Mouse (Mus musculus) heart, adult 18-20 months (tissue): ENCODE data around the gene Slc6a11. TPM values are rescaled to one million over a fixed set of nuclear protein-coding genes. Genes with fewer than 3 reads are reported as not detected.

Experiments
- DNase-seq, 2 experiments: peaks; one replicate each; pipeline ENCODE4 v3.0.0; 2021 to 2022; ENCODE audit warnings: mixed read lengths in 1 of 2
- total RNA-seq, 2 experiments: library from RNA; stranded (reverse); gene quantifications; 2 replicates each; pipeline ENCODE4 v1.2.3; 2021

Gene Slc6a11
- total RNA-seq, 2 experiments from 2014 or later = not detected

GRCm38 (mm10) chr6:114267979-114268378, 136.9 kb downstream of the Slc6a11 start:
- DNase-seq = no peak

GRCm38 (mm10) chr6:114269589-114269988, 138.5 kb downstream of the Slc6a11 start:
- DNase-seq = no peak

- DNase-seq = no peak
Observed at GRCm38 (mm10) chr6:114270799-114271198, 139.8 kb downstream of the Slc6a11 start.

GRCm38 (mm10) chr6:114272279-114272678, 141.2 kb downstream of the Slc6a11 start:
- peak; percentile 67 for DNase-seq

GRCm38 (mm10) chr6:114273997-114274728, 143.1 kb downstream of the Slc6a11 start:
- DNase-seq = no peak

- no peak for DNase-seq
Observed at GRCm38 (mm10) chr6:114275800-114276199, 144.8 kb downstream of the Slc6a11 start.

- DNase-seq = no peak
Observed at GRCm38 (mm10) chr6:114282469-114283277, 151.6 kb downstream of the Slc6a11 start, which contains the start of gene Slc6a1. TSS of gene Slc6a1 (plus strand) at chr6:114282635.

- DNase-seq = no peak
Observed at GRCm38 (mm10) chr6:114283278-114283770, 152.3 kb downstream of the Slc6a11 start.

- no peak for DNase-seq
Observed at GRCm38 (mm10) chr6:114283927-114284703, 153.1 kb downstream of the Slc6a11 start.

- DNase-seq = no peak
Observed at GRCm38 (mm10) chr6:114285424-114285823, 154.4 kb downstream of the Slc6a11 start.

GRCm38 (mm10) chr6:114289106-114289505, 158.1 kb downstream of the Slc6a11 start:
- no peak for DNase-seq

- DNase-seq = no peak
Observed at GRCm38 (mm10) chr6:114290184-114290583, 159.1 kb downstream of the Slc6a11 start.

- DNase-seq = no peak
Observed at GRCm38 (mm10) chr6:114290929-114291328, 159.9 kb downstream of the Slc6a11 start.

- DNase-seq = no peak
Observed at GRCm38 (mm10) chr6:114291396-114291795, 160.4 kb downstream of the Slc6a11 start.

GRCm38 (mm10) chr6:114293511-114293910, 162.5 kb downstream of the Slc6a11 start:
- DNase-seq = peak; percentile 6 to 11

GRCm38 (mm10) chr6:114295086-114295485, 164.0 kb downstream of the Slc6a11 start:
- DNase-seq = no peak

GRCm38 (mm10) chr6:114297260-114298002, 166.4 kb downstream of the Slc6a11 start:
- DNase-seq = no peak
